Mouse (Mus musculus): ENCODE results near the gene Spc25.

Gene Spc25

GRCm38 (mm10) chr2:69205791-69206351 lies at the start of gene Spc25:
Gene Spc25 (minus strand): TSS chr2:69206194.
- DNase-seq (ENCODE audit: low read depth, low spot score) = peak; percentile 86

- DNase-seq (ENCODE audit: low read depth, low spot score) = no peak
Measured at GRCm38 (mm10) chr2:69248221-69248755, 42.3 kb upstream of the Spc25 start.

- no peak for DNase-seq (ENCODE audit: low read depth, low spot score)
Measured at GRCm38 (mm10) chr2:69247081-69247480, 41.1 kb upstream of the Spc25 start.

GRCm38 (mm10) chr2:69244924-69245323 lies 38.9 kb upstream of the Spc25 start:
- no peak for DNase-seq (ENCODE audit: low read depth, low spot score)

GRCm38 (mm10) chr2:69239315-69239714 lies 33.3 kb upstream of the Spc25 start:
- DNase-seq (ENCODE audit: low read depth, low spot score) = no peak

GRCm38 (mm10) chr2:69234976-69235678 lies 29.1 kb upstream of the Spc25 start:
- no peak for DNase-seq (ENCODE audit: low read depth, low spot score)

GRCm38 (mm10) chr2:69232101-69232500 lies 26.1 kb upstream of the Spc25 start:
- no peak for DNase-seq (ENCODE audit: low read depth, low spot score)

- no peak for DNase-seq (ENCODE audit: low read depth, low spot score)
Measured at GRCm38 (mm10) chr2:69230137-69230536, 24.1 kb upstream of the Spc25 start.

GRCm38 (mm10) chr2:69228635-69229034 lies 22.6 kb upstream of the Spc25 start:
- DNase-seq (ENCODE audit: low read depth, low spot score) = no peak

- no peak for DNase-seq (ENCODE audit: low read depth, low spot score)
Measured at GRCm38 (mm10) chr2:69226876-69227275, 20.9 kb upstream of the Spc25 start.

- DNase-seq (ENCODE audit: low read depth, low spot score) = no peak
Measured at GRCm38 (mm10) chr2:69224724-69225123, 18.7 kb upstream of the Spc25 start.

GRCm38 (mm10) chr2:69222815-69223214 lies 16.8 kb upstream of the Spc25 start:
- no peak for DNase-seq (ENCODE audit: low read depth, low spot score)

GRCm38 (mm10) chr2:69221868-69222416 lies 15.9 kb upstream of the Spc25 start:
- DNase-seq (ENCODE audit: low read depth, low spot score) = no peak

- DNase-seq (ENCODE audit: low read depth, low spot score) = no peak
Measured at GRCm38 (mm10) chr2:69215242-69215641, 9.2 kb upstream of the Spc25 start.

- DNase-seq (ENCODE audit: low read depth, low spot score) = no peak
Measured at GRCm38 (mm10) chr2:69212652-69213051, 6.7 kb upstream of the Spc25 start.

GRCm38 (mm10) chr2:69210773-69211172 lies 4.8 kb upstream of the Spc25 start, which contains the start of gene G6pc2:
Gene G6pc2 (plus strand): TSS chr2:69211073.
- DNase-seq (ENCODE audit: low read depth, low spot score) = no peak

- no peak for DNase-seq (ENCODE audit: low read depth, low spot score)
Measured at GRCm38 (mm10) chr2:69209684-69210083, 3.7 kb upstream of the Spc25 start.

GRCm38 (mm10) chr2:69206523-69206922 lies 529 bp upstream of the Spc25 start:
- DNase-seq (ENCODE audit: low read depth, low spot score) = no peak

GRCm38 (mm10) chr2:69205185-69205584 lies 809 bp downstream of the Spc25 start:
- DNase-seq (ENCODE audit: low read depth, low spot score) = no peak

GRCm38 (mm10) chr2:69193555-69193954 lies 12.4 kb downstream of the Spc25 start:
- no peak for DNase-seq (ENCODE audit: low read depth, low spot score)

- DNase-seq (ENCODE audit: low read depth, low spot score) = no peak
Measured at GRCm38 (mm10) chr2:69191059-69191458, 14.9 kb downstream of the Spc25 start.

- DNase-seq (ENCODE audit: low read depth, low spot score) = no peak
Measured at GRCm38 (mm10) chr2:69189222-69189621, 16.8 kb downstream of the Spc25 start.

- no peak for DNase-seq (ENCODE audit: low read depth, low spot score)
Measured at GRCm38 (mm10) chr2:69188732-69189131, 17.3 kb downstream of the Spc25 start.

All from WW6 (cell line).